Mouse (Mus musculus): Measurements from ENCODE around the gene Olfr1395. TPM values are rescaled to one million over a fixed set of nuclear protein-coding genes. Genes with fewer than 3 reads are reported as not detected.

Gene Olfr1395
- polyA plus RNA-seq, 1 experiment, result not detected

- Histone ChIP-seq H3K79me2 (ENCODE audit: control insufficient read depth, insufficient read depth) (no peaks in the 10 kb centered on the region), H3K4me3 (ENCODE audit: insufficient read depth, poor library complexity, severe bottlenecking) (no peak overlapping the region), H3K36me3 (ENCODE audit: control insufficient read depth, insufficient read depth) (no peaks in the 10 kb centered on the region), H3K79me3 (ENCODE audit: low read depth) (no peaks in the 10 kb centered on the region), H3ac (ENCODE audit: control insufficient read depth, insufficient read length, low read depth) (no peak overlapping the region), H3K27me3 (ENCODE audit: control insufficient read depth, insufficient read depth, insufficient read length) (no peaks in the 10 kb centered on the region)
- TF ChIP-seq CTCF (IDR thresholded peaks at IDR 0.05; ENCODE audit: control insufficient read depth, insufficient read depth, insufficient read length) (peak; percentile 56), MYOD1 (IDR thresholded peaks at IDR 0.05; ENCODE audit: control insufficient read depth, insufficient read length, low read depth) (no peak)
These were observed 38.9 kb upstream of the Olfr1395 start for GRCm38 (mm10) chr11:49103047-49103693.

- no peaks in the 10 kb centered on the region for H3K27me3 ChIP-seq (ENCODE audit: control insufficient read depth, insufficient read depth, insufficient read length)
- TF ChIP-seq FOSL1 (IDR thresholded peaks at IDR 0.05; ENCODE audit: insufficient read depth, low read length, poor library complexity, severe bottlenecking) (no peak), MYOG (IDR thresholded peaks at IDR 0.05; ENCODE audit: control insufficient read depth, extremely low read depth, insufficient read length) (no peak), MAX (IDR thresholded peaks at IDR 0.05) (no peak), CTCF (IDR thresholded peaks at IDR 0.05; ENCODE audit: control insufficient read depth, insufficient read depth, insufficient read length) (no peak), CEBPB (IDR thresholded peaks at IDR 0.05; ENCODE audit: low read depth) (no peak), USF1 (IDR thresholded peaks at IDR 0.05; ENCODE audit: low read depth) (no peak), MYOD1 (IDR thresholded peaks at IDR 0.05; ENCODE audit: control insufficient read depth, insufficient read length, low read depth) (no peak)
These were observed 36.3 kb upstream of the Olfr1395 start for GRCm38 (mm10) chr11:49105752-49106151.

DNA sequence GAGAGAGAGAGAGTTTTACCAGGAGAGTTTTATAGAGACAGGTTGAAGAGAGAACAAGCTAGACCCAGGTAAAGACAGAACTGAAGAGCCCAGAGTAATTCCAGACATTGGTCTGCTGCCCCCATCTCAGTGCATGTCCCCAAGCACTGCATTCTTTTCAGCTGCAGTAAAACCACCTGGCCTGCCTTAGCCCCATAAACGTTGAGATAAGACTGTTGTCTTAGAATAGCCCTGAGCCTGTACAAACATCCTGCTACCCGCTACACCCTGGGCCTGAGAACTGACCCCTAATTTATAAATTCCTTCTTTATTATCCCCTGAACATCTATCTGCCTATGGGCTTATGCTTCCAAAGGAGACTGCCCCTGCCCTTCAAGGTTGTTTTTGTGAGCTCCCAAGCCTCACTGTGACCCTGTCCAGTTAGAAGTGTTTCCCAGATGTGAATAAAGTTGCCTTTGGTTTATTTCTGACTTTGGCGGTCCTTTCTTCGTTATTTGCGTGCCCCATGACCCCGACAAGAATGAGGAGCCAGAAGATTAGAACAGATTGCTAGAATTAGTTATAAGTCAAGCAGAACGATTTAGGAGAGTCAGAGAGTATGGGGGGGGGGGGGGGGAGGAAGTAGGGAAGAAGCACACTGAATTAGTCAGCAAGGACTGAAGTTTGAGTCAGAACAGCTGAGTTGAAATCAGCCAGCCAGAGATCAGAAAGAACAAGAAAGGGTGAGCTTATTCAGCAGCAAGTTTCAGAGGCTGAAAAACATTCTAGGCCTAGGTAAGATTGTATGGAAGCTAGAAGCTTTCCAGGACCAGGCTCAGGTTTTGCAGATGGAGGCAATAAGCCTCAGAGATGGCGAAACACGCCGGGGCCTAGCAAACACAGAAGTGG, 34.2 kb upstream of the Olfr1395 start:
- Histone ChIP-seq H3K36me3 (ENCODE audit: control insufficient read depth, insufficient read depth) (no peaks in the 10 kb centered on the region), H3K79me2 (ENCODE audit: control insufficient read depth, insufficient read depth) (no peaks in the 10 kb centered on the region), H3ac (ENCODE audit: control insufficient read depth, insufficient read length, low read depth) (no peak overlapping the region), H3K4me3 (ENCODE audit: insufficient read depth, poor library complexity, severe bottlenecking) (no peak overlapping the region), H3K27me3 (ENCODE audit: control insufficient read depth, insufficient read depth, insufficient read length) (peaks cover 3% of the 10 kb centered on the region), H3K79me3 (ENCODE audit: low read depth) (no peaks in the 10 kb centered on the region)
- no peak for TF ChIP-seq FOSL1 (IDR thresholded peaks at IDR 0.05; ENCODE audit: insufficient read depth, low read length, poor library complexity, severe bottlenecking)
- TF ChIP-seq MYOD1 (IDR thresholded peaks at IDR 0.05; ENCODE audit: control insufficient read depth, insufficient read length, low read depth), result no peak
- no peak for TF ChIP-seq CEBPB (IDR thresholded peaks at IDR 0.05; ENCODE audit: low read depth)
- TF ChIP-seq CTCF (IDR thresholded peaks at IDR 0.05; ENCODE audit: control insufficient read depth, insufficient read depth, insufficient read length), result no peak
- TF ChIP-seq MYOG (IDR thresholded peaks at IDR 0.05; ENCODE audit: control insufficient read depth, extremely low read depth, insufficient read length), result no peak
- no peak for TF ChIP-seq MAX (IDR thresholded peaks at IDR 0.05)
- no peak for TF ChIP-seq USF1 (IDR thresholded peaks at IDR 0.05; ENCODE audit: low read depth)

More at GRCm38 (mm10) chr11:49105752-49106151, 36.3 kb upstream of the Olfr1395 start:
- Histone ChIP-seq H3K79me2 (ENCODE audit: control insufficient read depth, insufficient read depth) (no peaks in the 10 kb centered on the region), H3K4me3 (ENCODE audit: insufficient read depth, poor library complexity, severe bottlenecking) (no peak overlapping the region), H3K79me3 (ENCODE audit: low read depth) (no peaks in the 10 kb centered on the region), H3K36me3 (ENCODE audit: control insufficient read depth, insufficient read depth) (no peaks in the 10 kb centered on the region), H3ac (ENCODE audit: control insufficient read depth, insufficient read length, low read depth) (no peak overlapping the region)

DNA sequence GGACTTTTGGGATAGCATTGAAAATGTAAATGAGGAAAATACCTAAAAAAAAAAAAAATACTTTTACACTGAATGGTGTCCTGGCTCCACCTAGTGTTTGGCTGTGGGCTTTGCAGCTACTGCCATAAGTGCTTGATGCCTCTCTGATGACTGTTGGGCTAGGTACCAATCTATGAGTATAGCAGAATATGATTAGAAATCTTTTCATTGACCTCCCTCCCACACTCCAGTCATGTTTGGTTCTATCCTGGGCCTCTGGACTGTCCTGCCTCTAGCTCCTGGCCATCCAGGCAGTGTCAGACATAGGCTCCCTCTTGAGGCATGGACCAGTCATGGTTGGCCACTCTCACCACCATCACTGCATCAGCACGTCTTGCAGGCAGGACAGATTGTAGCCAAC, 33.2 kb upstream of the Olfr1395 start:
- no peaks in the 10 kb centered on the region for H3K36me3 ChIP-seq (ENCODE audit: control insufficient read depth, insufficient read depth)
- H3ac ChIP-seq (ENCODE audit: control insufficient read depth, insufficient read length, low read depth), result no peak overlapping the region
- H3K27me3 ChIP-seq (ENCODE audit: control insufficient read depth, insufficient read depth, insufficient read length), result peaks cover 3% of the 10 kb centered on the region
- H3K79me3 ChIP-seq (ENCODE audit: low read depth), result no peaks in the 10 kb centered on the region
- no peaks in the 10 kb centered on the region for H3K79me2 ChIP-seq (ENCODE audit: control insufficient read depth, insufficient read depth)
- TF ChIP-seq MAX (IDR thresholded peaks at IDR 0.05), result no peak
- TF ChIP-seq CTCF (IDR thresholded peaks at IDR 0.05; ENCODE audit: control insufficient read depth, insufficient read depth, insufficient read length), result peak; percentile 24
- H3K4me3 ChIP-seq (ENCODE audit: insufficient read depth, poor library complexity, severe bottlenecking), result no peak overlapping the region

DNA sequence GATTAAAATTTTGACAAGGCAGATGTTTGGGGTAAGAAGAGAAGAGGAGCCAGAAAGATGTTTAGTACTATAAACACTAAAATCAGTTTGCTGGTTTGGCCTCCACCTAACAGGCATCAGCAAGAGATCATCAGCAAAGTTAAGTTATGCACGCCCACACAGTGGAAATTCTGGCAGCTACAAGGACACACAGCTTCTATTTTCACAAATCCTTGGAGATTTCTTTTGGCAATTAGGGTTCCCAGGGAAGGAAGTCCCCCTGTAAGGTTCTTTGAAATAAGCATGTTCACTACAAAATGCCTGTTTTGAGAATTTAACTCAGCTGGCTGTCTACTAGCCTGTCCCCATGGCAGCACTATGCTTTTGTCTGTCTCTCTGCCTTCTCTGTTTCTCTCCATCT, 31.1 kb upstream of the Olfr1395 start:
- no peak overlapping the region for H3ac ChIP-seq (ENCODE audit: control insufficient read depth, insufficient read length, low read depth)
- H3K36me3 ChIP-seq (ENCODE audit: control insufficient read depth, insufficient read depth), result no peaks in the 10 kb centered on the region
- TF ChIP-seq USF1 (IDR thresholded peaks at IDR 0.05; ENCODE audit: low read depth) (no peak), MYOG (IDR thresholded peaks at IDR 0.05; ENCODE audit: control insufficient read depth, extremely low read depth, insufficient read length) (no peak), CTCF (IDR thresholded peaks at IDR 0.05; ENCODE audit: control insufficient read depth, insufficient read depth, insufficient read length) (no peak), MYOD1 (IDR thresholded peaks at IDR 0.05; ENCODE audit: control insufficient read depth, insufficient read length, low read depth) (no peak), MAX (IDR thresholded peaks at IDR 0.05) (no peak), FOSL1 (IDR thresholded peaks at IDR 0.05; ENCODE audit: insufficient read depth, low read length, poor library complexity, severe bottlenecking) (no peak), CEBPB (IDR thresholded peaks at IDR 0.05; ENCODE audit: low read depth) (no peak)
- no peaks in the 10 kb centered on the region for H3K79me2 ChIP-seq (ENCODE audit: control insufficient read depth, insufficient read depth)
- peaks cover 3% of the 10 kb centered on the region for H3K27me3 ChIP-seq (ENCODE audit: control insufficient read depth, insufficient read depth, insufficient read length)
- H3K4me3 ChIP-seq (ENCODE audit: insufficient read depth, poor library complexity, severe bottlenecking), result no peak overlapping the region
- no peaks in the 10 kb centered on the region for H3K79me3 ChIP-seq (ENCODE audit: low read depth)

All from C2C12 (cell line).